Mouse (Mus musculus) MEL (cell line): ENCODE measurements around the gene Zkscan1. TPM values are rescaled to one million over a fixed set of nuclear protein-coding genes. Genes with fewer than 3 reads are reported as not detected.

Source experiments
- DNase-seq: peaks from one replicate; pipeline ENCODE4 v3.0.0; 2011; ENCODE audit warnings: low read depth, low spot score
- H3K27ac ChIP-seq: 2 replicates; pipeline ENCODE4 v1.5.1; 2012; ENCODE audit warnings: low read depth, mild to moderate bottlenecking, control low read depth, low read length, moderate library complexity; ENCODE audit not compliant: control insufficient read depth
- H3K27me3 ChIP-seq, 2 experiments: fragments of 150-350 bp in 1 of 2; sonication (generic) in 1 of 2; 2 replicates each; pipeline ENCODE4 v1.6.1; 2012; ENCODE audit warnings: low read length in 2 of 2, mild to moderate bottlenecking in 2 of 2, improper control_type of control experiment in 1 of 2, moderate library complexity in 1 of 2; ENCODE audit not compliant: insufficient read depth in 2 of 2, control insufficient read depth in 1 of 2
- H3K36me3 ChIP-seq, 2 experiments: 2 replicates each; pipeline ENCODE4 v1.6.1; 2012 to 2014; ENCODE audit warnings: low read length in 2 of 2, improper control_type of control experiment in 1 of 2, inconsistent platforms in 1 of 2, mild to moderate bottlenecking in 1 of 2; ENCODE audit not compliant: insufficient read depth in 2 of 2, control insufficient read depth in 1 of 2
- H3K4me1 ChIP-seq, 2 experiments: fragments of 150-350 bp in 1 of 2; sonication (generic) in 1 of 2; 2 replicates each; pipeline ENCODE4 v1.6.1; 2012; ENCODE audit warnings: low read length in 2 of 2, improper control_type of control experiment in 1 of 2, mild to moderate bottlenecking in 1 of 2; ENCODE audit not compliant: insufficient read depth in 2 of 2, control insufficient read depth in 1 of 2
- H3K4me3 ChIP-seq, 2 experiments: fragments of 150-350 bp in 1 of 2; sonication (generic) in 1 of 2; 2 replicates each; pipeline ENCODE4 v1.5.1; 2012; ENCODE audit warnings: low read depth in 2 of 2, low read length in 2 of 2, mild to moderate bottlenecking in 2 of 2, moderate library complexity in 2 of 2, control low read depth in 1 of 2, improper control_type of control experiment in 1 of 2; ENCODE audit not compliant: control insufficient read depth in 1 of 2, insufficient read depth in 1 of 2
- H3K79me2 ChIP-seq: 2 replicates; pipeline ENCODE4 v1.6.1; 2012; ENCODE audit warnings: mild to moderate bottlenecking, low read length, moderate library complexity; ENCODE audit not compliant: control insufficient read depth, poor library complexity, insufficient read depth
- H3K9ac ChIP-seq: 2 replicates; pipeline ENCODE4 v1.6.1; 2012; ENCODE audit warnings: low read depth, mild to moderate bottlenecking, control low read depth, low read length, moderate library complexity; ENCODE audit not compliant: control insufficient read depth, poor library complexity, severe bottlenecking
- H3K9me3 ChIP-seq: fragments of 150-350 bp; sonication (generic); replicated peaks from 2 replicates; pipeline ENCODE4 v1.6.1; 2012; ENCODE audit warnings: mild to moderate bottlenecking, low read length, improper control_type of control experiment, moderate library complexity; ENCODE audit not compliant: insufficient read depth
- CHD1 ChIP-seq: IDR thresholded peaks from 2 replicates; pipeline ENCODE4 v1.6.1; 2012; ENCODE audit warnings: low read depth, mild to moderate bottlenecking, inconsistent platforms, low read length, improper control_type of control experiment
- MAFK ChIP-seq: IDR thresholded peaks from 2 replicates; pipeline ENCODE4 v1.6.1; 2011; ENCODE audit warnings: low read depth, mild to moderate bottlenecking, low read length, improper control_type of control experiment, borderline replicate concordance
- MEF2A ChIP-seq: IDR thresholded peaks from 2 replicates; pipeline ENCODE4 v1.6.1; 2014; ENCODE audit warnings: low read depth, mild to moderate bottlenecking, inconsistent platforms, low read length, improper control_type of control experiment; ENCODE audit not compliant: poor library complexity, insufficient replicate concordance, severe bottlenecking; ENCODE audit errors: extremely low read depth
- MYB ChIP-seq: IDR thresholded peaks from 2 replicates; pipeline ENCODE4 v1.6.1; 2011; ENCODE audit warnings: mild to moderate bottlenecking, low read depth, low read length, improper control_type of control experiment
- POLR2A ChIP-seq, 2 experiments: IDR thresholded peaks; 2 replicates each; pipeline ENCODE4 v1.6.1; 2011 to 2012; ENCODE audit warnings: low read length in 2 of 2, mild to moderate bottlenecking in 2 of 2, control low read depth in 1 of 2, improper control_type of control experiment in 1 of 2, low read depth in 1 of 2, moderate library complexity in 1 of 2; ENCODE audit not compliant: control insufficient read depth in 1 of 2, insufficient read depth in 1 of 2, poor library complexity in 1 of 2
- SIN3A ChIP-seq: IDR thresholded peaks from 2 replicates; pipeline ENCODE4 v1.6.1; 2012; ENCODE audit warnings: low read length, improper control_type of control experiment, inconsistent platforms
- TCF12 ChIP-seq: IDR thresholded peaks from 2 replicates; pipeline ENCODE4 v1.6.1; 2014; ENCODE audit warnings: low read depth, mild to moderate bottlenecking, inconsistent platforms, low read length, improper control_type of control experiment, moderate library complexity
- ZMIZ1 ChIP-seq: IDR thresholded peaks from 2 replicates; pipeline ENCODE4 v1.6.1; 2012; ENCODE audit warnings: low read depth, mild to moderate bottlenecking, inconsistent platforms, low read length, improper control_type of control experiment, moderate library complexity
- ZNF384 ChIP-seq: IDR thresholded peaks from 2 replicates; pipeline ENCODE4 v1.6.1; 2012; ENCODE audit warnings: low read depth, mild to moderate bottlenecking, inconsistent platforms, low read length, improper control_type of control experiment
- polyA plus RNA-seq, 2 experiments: library from polyadenylated mRNA; stranded (reverse) in 1 of 2; unstranded in 1 of 2; fragments of >175 nt in 1 of 2; fragments of >200 nt in 1 of 2; gene quantifications; 2 replicates each; pipeline versions ENCODE4 v1.2.1 to v1.2.4; 2012; ENCODE audit warnings: low replicate concordance in 2 of 2, low read depth in 1 of 2; ENCODE audit not compliant: insufficient read length in 2 of 2, insufficient read depth in 1 of 2, missing spikeins in 1 of 2
- total RNA-seq: library from RNA; depleted of rRNA; stranded (reverse); fragments of 300-350 nt; gene quantifications from 2 replicates; pipeline ENCODE4 v1.2.3, GENCODE M21; 2012

Zkscan1 gene
- total and polyA plus RNA-seq, 3 experiments, result 10.6 to 51.7 (median 13.4) TPM

- no peak overlapping the region for H3K27ac ChIP-seq
- no peaks in the 10 kb centered on the region for H3K9me3 ChIP-seq
- H3K79me2 ChIP-seq, result peaks cover 13% of the 10 kb centered on the region
- H3K27me3 ChIP-seq, result peaks cover 0 to 2% of the 10 kb centered on the region in 2 experiments; a peak in 1 of 4 replicates
- no peak overlapping the region for H3K9ac ChIP-seq
- peaks cover 2 to 4% of the 10 kb centered on the region in 2 experiments; a peak in 3 of 4 replicates for H3K4me1 ChIP-seq
- TF ChIP-seq SIN3A, result no peak
- no peak for TF ChIP-seq ZNF384
- peaks cover 0 to 10% of the 10 kb centered on the region in 2 experiments; a peak in 2 of 4 replicates for H3K36me3 ChIP-seq
- H3K4me3 ChIP-seq, result no peak overlapping the region
- DNase-seq, result no peak
Measured at GRCm38 (mm10) chr5:138081446-138081845, 3.4 kb upstream of the Zkscan1 start.

GRCm38 (mm10) chr5:138083318-138083900 is 1.5 kb upstream of the Zkscan1 start:
- TF ChIP-seq CHD1, result no peak
- no peak for TF ChIP-seq TCF12
- Histone ChIP-seq H3K36me3 (peaks cover 3 to 20% of the 10 kb centered on the region in 2 experiments), H3K9me3 (no peaks in the 10 kb centered on the region), H3K9ac (no peak overlapping the region), H3K4me1 (peaks cover 2 to 4% of the 10 kb centered on the region in 2 experiments; a peak in 3 of 4 replicates), H3K27me3 (peaks cover 0 to 2% of the 10 kb centered on the region in 2 experiments; a peak in 1 of 4 replicates), H3K79me2 (peaks cover 31% of the 10 kb centered on the region), H3K4me3 (no peak overlapping the region), H3K27ac (no peak overlapping the region)
- no peak for DNase-seq

- TF ChIP-seq SIN3A (no peak), ZMIZ1 (no peak), POLR2A (IDR thresholded peaks at IDR 0.05; ENCODE audit: control insufficient read depth in 1 of 2, insufficient read depth in 1 of 2, low read depth in 1 of 2, low read length in 2 of 2, poor library complexity in 1 of 2) (no peak), MEF2A (no peak), MYB (no peak), MAFK (no peak)
- peaks cover 36% of the 10 kb centered on the region for H3K79me2 ChIP-seq
Measured at GRCm38 (mm10) chr5:138083936-138084335, 948 bp upstream of the Zkscan1 start.

More at GRCm38 (mm10) chr5:138083936-138084335, 948 bp upstream of the Zkscan1 start:
- no peak overlapping the region; a peak in 1 of 4 replicates for H3K4me3 ChIP-seq
- no peak for DNase-seq
- H3K27me3 ChIP-seq, result peaks cover 0 to 2% of the 10 kb centered on the region in 2 experiments; a peak in 1 of 4 replicates
- no peaks in the 10 kb centered on the region for H3K9me3 ChIP-seq
- peaks cover 3 to 20% of the 10 kb centered on the region in 2 experiments for H3K36me3 ChIP-seq
- H3K27ac ChIP-seq, result no peak overlapping the region
- peaks cover 2 to 4% of the 10 kb centered on the region in 2 experiments; a peak in 3 of 4 replicates for H3K4me1 ChIP-seq
- H3K9ac ChIP-seq, result no peak overlapping the region
